Mouse (Mus musculus) MEL (cell line): ENCODE measurements around the gene Ccdc137. TPM values are rescaled to one million over a fixed set of nuclear protein-coding genes. Genes with fewer than 3 reads are reported as not detected.

Source experiments
- DNase-seq: peaks from one replicate; pipeline ENCODE4 v3.0.0; 2011; ENCODE audit warnings: low read depth, low spot score
- H3K27ac ChIP-seq: 2 replicates; pipeline ENCODE4 v1.5.1; 2012; ENCODE audit warnings: low read depth, mild to moderate bottlenecking, control low read depth, low read length, moderate library complexity; ENCODE audit not compliant: control insufficient read depth
- H3K27me3 ChIP-seq, 2 experiments: fragments of 150-350 bp in 1 of 2; sonication (generic) in 1 of 2; 2 replicates each; pipeline ENCODE4 v1.6.1; 2012; ENCODE audit warnings: low read length in 2 of 2, mild to moderate bottlenecking in 2 of 2, improper control_type of control experiment in 1 of 2, moderate library complexity in 1 of 2; ENCODE audit not compliant: insufficient read depth in 2 of 2, control insufficient read depth in 1 of 2
- H3K36me3 ChIP-seq, 2 experiments: 2 replicates each; pipeline ENCODE4 v1.6.1; 2012 to 2014; ENCODE audit warnings: low read length in 2 of 2, improper control_type of control experiment in 1 of 2, inconsistent platforms in 1 of 2, mild to moderate bottlenecking in 1 of 2; ENCODE audit not compliant: insufficient read depth in 2 of 2, control insufficient read depth in 1 of 2
- H3K4me1 ChIP-seq, 2 experiments: fragments of 150-350 bp in 1 of 2; sonication (generic) in 1 of 2; 2 replicates each; pipeline ENCODE4 v1.6.1; 2012; ENCODE audit warnings: low read length in 2 of 2, improper control_type of control experiment in 1 of 2, mild to moderate bottlenecking in 1 of 2; ENCODE audit not compliant: insufficient read depth in 2 of 2, control insufficient read depth in 1 of 2
- H3K4me3 ChIP-seq, 2 experiments: fragments of 150-350 bp in 1 of 2; sonication (generic) in 1 of 2; 2 replicates each; pipeline ENCODE4 v1.5.1; 2012; ENCODE audit warnings: low read depth in 2 of 2, low read length in 2 of 2, mild to moderate bottlenecking in 2 of 2, moderate library complexity in 2 of 2, control low read depth in 1 of 2, improper control_type of control experiment in 1 of 2; ENCODE audit not compliant: control insufficient read depth in 1 of 2, insufficient read depth in 1 of 2
- H3K79me2 ChIP-seq: 2 replicates; pipeline ENCODE4 v1.6.1; 2012; ENCODE audit warnings: mild to moderate bottlenecking, low read length, moderate library complexity; ENCODE audit not compliant: control insufficient read depth, poor library complexity, insufficient read depth
- H3K9ac ChIP-seq: 2 replicates; pipeline ENCODE4 v1.6.1; 2012; ENCODE audit warnings: low read depth, mild to moderate bottlenecking, control low read depth, low read length, moderate library complexity; ENCODE audit not compliant: control insufficient read depth, poor library complexity, severe bottlenecking
- H3K9me3 ChIP-seq: fragments of 150-350 bp; sonication (generic); replicated peaks from 2 replicates; pipeline ENCODE4 v1.6.1; 2012; ENCODE audit warnings: mild to moderate bottlenecking, low read length, improper control_type of control experiment, moderate library complexity; ENCODE audit not compliant: insufficient read depth
- BHLHE40 ChIP-seq: IDR thresholded peaks from 2 replicates; pipeline ENCODE4 v1.6.1; 2012; ENCODE audit warnings: low read depth, mild to moderate bottlenecking, inconsistent platforms, low read length, improper control_type of control experiment, borderline replicate concordance
- CHD1 ChIP-seq: IDR thresholded peaks from 2 replicates; pipeline ENCODE4 v1.6.1; 2012; ENCODE audit warnings: low read depth, mild to moderate bottlenecking, inconsistent platforms, low read length, improper control_type of control experiment
- CHD2 ChIP-seq: IDR thresholded peaks from 2 replicates; pipeline ENCODE4 v1.6.1; 2011; ENCODE audit warnings: low read length, improper control_type of control experiment
- CTCF ChIP-seq, 3 experiments: IDR thresholded peaks in 2 of 3; conservative IDR thresholded peaks in 1 of 3; 2 replicates each; pipeline ENCODE4 v1.5.1; 2011 to 2012; ENCODE audit warnings: low read length in 3 of 3, low read depth in 2 of 3, mild to moderate bottlenecking in 2 of 3, improper control_type of control experiment in 1 of 3, inconsistent platforms in 1 of 3, mixed read lengths in 1 of 3, moderate library complexity in 1 of 3; ENCODE audit not compliant: control insufficient read depth in 1 of 3, insufficient read depth in 1 of 3, poor library complexity in 1 of 3, severe bottlenecking in 1 of 3
- EP300 ChIP-seq, 2 experiments: IDR thresholded peaks; 2 replicates each; pipeline ENCODE4 v1.6.1; 2011; ENCODE audit warnings: improper control_type of control experiment in 2 of 2, low read length in 2 of 2, low read depth in 1 of 2, mild to moderate bottlenecking in 1 of 2
- GABPA ChIP-seq: IDR thresholded peaks from 2 replicates; pipeline ENCODE4 v1.6.1; 2012; ENCODE audit warnings: low read depth, mild to moderate bottlenecking, inconsistent platforms, low read length, improper control_type of control experiment, moderate library complexity
- KAT2A ChIP-seq: conservative IDR thresholded peaks from 2 replicates; pipeline ENCODE4 v1.6.1; 2012; ENCODE audit warnings: low read depth, low read length, improper control_type of control experiment, inconsistent platforms
- MYB ChIP-seq: IDR thresholded peaks from 2 replicates; pipeline ENCODE4 v1.6.1; 2011; ENCODE audit warnings: mild to moderate bottlenecking, low read depth, low read length, improper control_type of control experiment
- NRF1 ChIP-seq: IDR thresholded peaks from 2 replicates; pipeline ENCODE4 v1.6.1; 2014; ENCODE audit warnings: low read depth, mild to moderate bottlenecking, inconsistent platforms, low read length, improper control_type of control experiment, moderate library complexity; ENCODE audit not compliant: poor library complexity, insufficient read depth, severe bottlenecking
- POLR2A ChIP-seq, 2 experiments: IDR thresholded peaks; 2 replicates each; pipeline ENCODE4 v1.6.1; 2011 to 2012; ENCODE audit warnings: low read length in 2 of 2, mild to moderate bottlenecking in 2 of 2, control low read depth in 1 of 2, improper control_type of control experiment in 1 of 2, low read depth in 1 of 2, moderate library complexity in 1 of 2; ENCODE audit not compliant: control insufficient read depth in 1 of 2, insufficient read depth in 1 of 2, poor library complexity in 1 of 2
- SMC3 ChIP-seq: IDR thresholded peaks from 2 replicates; pipeline ENCODE4 v1.6.1; 2011; ENCODE audit warnings: low read depth, low read length, improper control_type of control experiment
- TBP ChIP-seq: IDR thresholded peaks from 2 replicates; pipeline ENCODE4 v1.8.0; 2011; ENCODE audit warnings: low read depth, low read length, improper control_type of control experiment
- USF1 ChIP-seq: IDR thresholded peaks from 2 replicates; pipeline ENCODE4 v1.6.1; 2014; ENCODE audit warnings: low read depth, mild to moderate bottlenecking, inconsistent platforms, low read length, improper control_type of control experiment, moderate library complexity
- USF2 ChIP-seq, 2 experiments: IDR thresholded peaks; 2 replicates each; pipeline ENCODE4 v1.6.1; 2011 to 2012; ENCODE audit warnings: improper control_type of control experiment in 2 of 2, low read length in 2 of 2, borderline replicate concordance in 1 of 2, inconsistent platforms in 1 of 2, low read depth in 1 of 2, mild to moderate bottlenecking in 1 of 2; ENCODE audit not compliant: insufficient read depth in 1 of 2
- ZC3H11A ChIP-seq: IDR thresholded peaks from 2 replicates; pipeline ENCODE4 v1.6.1; 2012; ENCODE audit warnings: low read depth, mild to moderate bottlenecking, inconsistent platforms, low read length, improper control_type of control experiment
- ZMIZ1 ChIP-seq: IDR thresholded peaks from 2 replicates; pipeline ENCODE4 v1.6.1; 2012; ENCODE audit warnings: low read depth, mild to moderate bottlenecking, inconsistent platforms, low read length, improper control_type of control experiment, moderate library complexity
- ZNF384 ChIP-seq: IDR thresholded peaks from 2 replicates; pipeline ENCODE4 v1.6.1; 2012; ENCODE audit warnings: low read depth, mild to moderate bottlenecking, inconsistent platforms, low read length, improper control_type of control experiment
- polyA plus RNA-seq, 2 experiments: library from polyadenylated mRNA; stranded (reverse) in 1 of 2; unstranded in 1 of 2; fragments of >175 nt in 1 of 2; fragments of >200 nt in 1 of 2; gene quantifications; 2 replicates each; pipeline versions ENCODE4 v1.2.1 to v1.2.4; 2012; ENCODE audit warnings: low replicate concordance in 2 of 2, low read depth in 1 of 2; ENCODE audit not compliant: insufficient read length in 2 of 2, insufficient read depth in 1 of 2, missing spikeins in 1 of 2
- total RNA-seq: library from RNA; depleted of rRNA; stranded (reverse); fragments of 300-350 nt; gene quantifications from 2 replicates; pipeline ENCODE4 v1.2.3, GENCODE M21; 2012

The Ccdc137 gene
- total and polyA plus RNA-seq, 3 experiments, result 104 to 116 TPM; not detected in 1

DNA sequence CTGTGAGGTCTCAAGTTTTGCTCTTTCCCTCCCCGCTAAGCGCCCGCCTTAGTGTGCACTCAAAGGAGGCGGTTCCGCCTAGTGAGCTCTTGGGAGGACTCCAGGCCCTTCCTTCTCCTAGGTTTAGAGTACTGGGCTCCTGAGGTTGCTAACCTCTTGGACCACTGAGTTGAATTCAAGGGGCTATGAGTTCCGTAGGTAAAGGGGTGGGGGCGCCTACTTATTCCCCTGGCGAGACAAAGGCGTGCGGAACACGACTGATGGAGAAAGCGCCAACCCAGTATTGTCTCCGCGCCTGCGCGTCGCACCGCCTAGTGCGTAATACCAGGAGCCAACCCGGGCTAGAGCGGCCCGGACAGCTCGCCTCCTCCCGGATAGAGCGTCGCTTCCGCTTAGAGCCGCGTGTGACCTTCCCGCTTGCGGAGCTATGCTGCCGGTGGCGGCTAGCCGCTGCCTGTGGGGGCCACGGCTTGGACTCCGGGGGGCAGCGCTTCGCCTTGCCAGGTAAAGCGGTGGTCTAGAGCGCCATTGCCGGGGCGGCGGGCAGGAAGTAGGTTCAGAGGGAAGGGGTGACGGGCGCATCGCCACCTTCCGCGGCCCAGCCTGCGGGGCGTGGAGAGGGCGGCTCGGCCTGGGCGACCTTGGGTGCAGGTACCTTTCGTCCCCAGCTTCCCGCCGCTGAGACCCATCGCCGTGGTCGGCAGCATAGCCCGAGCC is 26.5 kb downstream of the Ccdc137 start, which contains the start of gene Mrpl12 (continued):
- TF ChIP-seq USF1, result peak; percentile 68
- TF ChIP-seq ZMIZ1, result peak; percentile 95
- no peak for TF ChIP-seq EP300 (IDR thresholded peaks at IDR 0.05; ENCODE audit: low read depth in 1 of 2, low read length in 2 of 2)
- TF ChIP-seq NRF1, result peak; percentile 93

- H3K9me3 ChIP-seq, result no peaks in the 10 kb centered on the region
- H3K9ac ChIP-seq, result peak overlapping the region; percentile 82
- peaks cover 30% of the 10 kb centered on the region for H3K79me2 ChIP-seq
- peak overlapping the region; percentile 62 for H3K27ac ChIP-seq
- TF ChIP-seq POLR2A (IDR thresholded peaks at IDR 0.05; ENCODE audit: control insufficient read depth in 1 of 2, insufficient read depth in 1 of 2, low read depth in 1 of 2, low read length in 2 of 2, poor library complexity in 1 of 2) (no peak), CHD1 (no peak), ZC3H11A (no peak), GABPA (no peak), USF2 (IDR thresholded peaks at IDR 0.05; ENCODE audit: borderline replicate concordance in 1 of 2, insufficient read depth in 1 of 2, low read depth in 1 of 2, low read length in 2 of 2) (no peak), TBP (no peak), MYB (no peak), BHLHE40 (no peak), KAT2A (no peak), ZNF384 (no peak)
- H3K4me1 ChIP-seq, result peaks cover 3 to 15% of the 10 kb centered on the region in 2 experiments; a peak in 3 of 4 replicates
- peak overlapping the region; percentile 73 to 74 for H3K4me3 ChIP-seq
- no peaks in the 10 kb centered on the region for H3K27me3 ChIP-seq
- H3K36me3 ChIP-seq, result peaks cover 7 to 13% of the 10 kb centered on the region in 2 experiments
- no peak for DNase-seq
Measured at GRCm38 (mm10) chr11:120485251-120485650, 27.3 kb downstream of the Ccdc137 start.

DNA sequence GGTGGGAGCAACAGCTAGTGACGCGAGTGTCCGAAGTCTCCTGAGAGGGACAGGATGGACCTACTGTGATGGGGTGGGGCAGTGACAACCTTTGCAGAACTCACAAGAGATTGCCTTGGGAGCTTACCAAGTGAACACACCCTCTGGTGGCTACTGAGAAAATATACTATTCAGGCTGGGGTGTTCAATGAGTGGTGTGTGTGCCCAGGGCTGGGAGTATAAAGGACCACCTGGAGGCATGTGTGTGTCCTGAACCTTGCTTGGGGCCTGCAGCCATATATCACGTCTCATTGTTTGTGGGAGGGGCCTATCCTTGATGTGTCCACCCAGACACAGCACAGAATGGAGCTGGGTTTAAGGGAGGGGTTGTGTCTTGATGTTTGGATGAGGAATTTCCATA is 30.6 kb downstream of the Ccdc137 start:
- Histone ChIP-seq H3K9ac (no peak overlapping the region), H3K4me1 (peaks cover 3 to 32% of the 10 kb centered on the region in 2 experiments; a peak in 3 of 4 replicates), H3K27me3 (no peaks in the 10 kb centered on the region), H3K27ac (no peak overlapping the region), H3K4me3 (no peak overlapping the region), H3K79me2 (peaks cover 49% of the 10 kb centered on the region), H3K36me3 (peaks cover 7 to 21% of the 10 kb centered on the region in 2 experiments), H3K9me3 (no peaks in the 10 kb centered on the region)
- DNase-seq, result peak; percentile 64
- TF ChIP-seq CTCF (IDR thresholded peaks at IDR 0.05 in 2 of 3, conservative IDR thresholded peaks at IDR 0.05 in 1 of 3; ENCODE audit: control insufficient read depth in 1 of 3, insufficient read depth in 1 of 3, low read depth in 2 of 3, low read length in 3 of 3, poor library complexity in 1 of 3, severe bottlenecking in 1 of 3) (peak in 2 of 3 experiments; percentile 8 to 43; a peak in 2 of 6 replicates), SMC3 (0 out of 2 replicates have a peak, but pooled peaks have one; percentile 13), CHD2 (no peak), ZMIZ1 (0 out of 2 replicates have a peak, but pooled peaks have one; percentile 9)
